Mouse (Mus musculus) ES-E14 (cell line): ENCODE results near the gene Nudt13. TPM values are rescaled to one million over a fixed set of nuclear protein-coding genes. Genes with fewer than 3 reads are reported as not detected.

Experiments used
- DNase-seq: peaks from one replicate; pipeline ENCODE4 v3.0.0-alpha.2; 2013; ENCODE audit warnings: low read depth, low spot score
- H3K27ac ChIP-seq: 2 replicates; pipeline ENCODE4 v1.5.1; 2012; ENCODE audit warnings: low read depth, mild to moderate bottlenecking, low read length, moderate library complexity, mixed read lengths; ENCODE audit not compliant: poor library complexity, insufficient read depth, severe bottlenecking
- H3K36me3 ChIP-seq: 2 replicates; pipeline ENCODE4 v1.6.1; 2012; ENCODE audit warnings: mild to moderate bottlenecking, low read length, moderate library complexity, mixed read lengths; ENCODE audit not compliant: control insufficient read depth, poor library complexity, insufficient read depth, severe bottlenecking
- H3K4me1 ChIP-seq, 2 experiments: fragments of 150-350 bp in 1 of 2; sonication (generic) in 1 of 2; 2 replicates each; pipeline ENCODE4 v1.6.1; 2012; ENCODE audit warnings: low read length in 2 of 2, mild to moderate bottlenecking in 1 of 2, mixed read lengths in 1 of 2; ENCODE audit not compliant: control insufficient read depth in 2 of 2, insufficient read depth in 2 of 2, poor library complexity in 1 of 2
- H3K4me3 ChIP-seq, 2 experiments: fragments of 150-350 bp in 1 of 2; sonication (generic) in 1 of 2; 2 replicates each; pipeline ENCODE4 v1.5.1; 2012; ENCODE audit warnings: low read length in 2 of 2, low read depth in 1 of 2, mild to moderate bottlenecking in 1 of 2, mixed read lengths in 1 of 2; ENCODE audit not compliant: insufficient read depth in 1 of 2, poor library complexity in 1 of 2, severe bottlenecking in 1 of 2
- H3K9ac ChIP-seq: 2 replicates; pipeline ENCODE4 v1.6.1; 2012; ENCODE audit warnings: low read depth, mild to moderate bottlenecking, low read length, mixed read lengths; ENCODE audit not compliant: poor library complexity, insufficient read depth, severe bottlenecking
- H3K9me3 ChIP-seq: fragments of 150-350 bp; sonication (generic); 2 replicates; pipeline ENCODE4 v1.6.1; 2012; ENCODE audit warnings: low read depth, mild to moderate bottlenecking, low read length; ENCODE audit not compliant: control insufficient read depth, insufficient read depth
- CHD2 ChIP-seq: IDR thresholded peaks from 2 replicates; pipeline ENCODE4 v1.6.1; 2014; ENCODE audit warnings: mild to moderate bottlenecking, low read depth, low read length, inconsistent platforms
- HCFC1 ChIP-seq: IDR thresholded peaks from 2 replicates; pipeline ENCODE4 v1.6.1; 2012; ENCODE audit warnings: low read length, inconsistent platforms, borderline replicate concordance; ENCODE audit not compliant: insufficient read depth
- MAFK ChIP-seq: IDR thresholded peaks from 2 replicates; pipeline ENCODE4 v1.6.1; 2014; ENCODE audit warnings: mild to moderate bottlenecking, low read depth, low read length, inconsistent platforms; ENCODE audit not compliant: insufficient read depth
- ZC3H11A ChIP-seq: IDR thresholded peaks from 2 replicates; pipeline ENCODE4 v1.6.1; 2012; ENCODE audit warnings: low read depth, mild to moderate bottlenecking, inconsistent platforms, low read length, borderline replicate concordance
- ZNF384 ChIP-seq: IDR thresholded peaks from 2 replicates; pipeline ENCODE4 v1.6.1; 2012; ENCODE audit warnings: low read depth, low read length, inconsistent platforms
- in situ Hi-C, 2 experiments: fragments of 600-800 bp; cut with MboI; formaldehyde crosslinking; loops; one replicate each; pipeline ENCODE4 v1.15.1; 2025; ENCODE audit warnings: low sequenced_read_pairs in 2 of 2, inconsistent platforms in 1 of 2; ENCODE audit not compliant: unreplicated experiment in 2 of 2
- total RNA-seq: library from RNA; depleted of rRNA; stranded (reverse); fragments of 300-350 nt; gene quantifications from 2 replicates; pipeline ENCODE4 v1.2.3, GENCODE M21; 2012

The Nudt13 gene
- total RNA-seq, 1 experiment: 9.4 TPM

- in situ Hi-C loops: no loop called here
- no peak for TF ChIP-seq HCFC1
- TF ChIP-seq MAFK: no peak
- no peak for TF ChIP-seq ZNF384
- no peak for TF ChIP-seq CHD2
- TF ChIP-seq ZC3H11A: no peak
- H3K4me3 ChIP-seq: no peak overlapping the region
- DNase-seq: no peak
- no peak overlapping the region for H3K27ac ChIP-seq
- no peaks in the 10 kb centered on the region for H3K4me1 ChIP-seq
- H3K36me3 ChIP-seq: peaks cover 14% of the 10 kb centered on the region
- H3K9ac ChIP-seq: no peak overlapping the region
- no peaks in the 10 kb centered on the region; the same call in 1 of the 2 replicates for H3K9me3 ChIP-seq
Observed at GRCm38 (mm10) chr14:20340866-20341265, 46.4 kb downstream of the Nudt13 start.

GRCm38 (mm10) chr14:20345885-20346284 lies 51.4 kb downstream of the Nudt13 start:
- Histone ChIP-seq H3K9ac (no peak overlapping the region), H3K4me3 (no peak overlapping the region), H3K4me1 (no peaks in the 10 kb centered on the region), H3K9me3 (no peaks in the 10 kb centered on the region; the same call in 1 of the 2 replicates), H3K27ac (no peak overlapping the region), H3K36me3 (peaks cover 2% of the 10 kb centered on the region)
- no peak for TF ChIP-seq ZNF384
- no peak for TF ChIP-seq HCFC1
- TF ChIP-seq CHD2: no peak
- TF ChIP-seq ZC3H11A: no peak
- no peak for TF ChIP-seq MAFK
- in situ Hi-C loops: no loop called here
- no peak for DNase-seq

DNA sequence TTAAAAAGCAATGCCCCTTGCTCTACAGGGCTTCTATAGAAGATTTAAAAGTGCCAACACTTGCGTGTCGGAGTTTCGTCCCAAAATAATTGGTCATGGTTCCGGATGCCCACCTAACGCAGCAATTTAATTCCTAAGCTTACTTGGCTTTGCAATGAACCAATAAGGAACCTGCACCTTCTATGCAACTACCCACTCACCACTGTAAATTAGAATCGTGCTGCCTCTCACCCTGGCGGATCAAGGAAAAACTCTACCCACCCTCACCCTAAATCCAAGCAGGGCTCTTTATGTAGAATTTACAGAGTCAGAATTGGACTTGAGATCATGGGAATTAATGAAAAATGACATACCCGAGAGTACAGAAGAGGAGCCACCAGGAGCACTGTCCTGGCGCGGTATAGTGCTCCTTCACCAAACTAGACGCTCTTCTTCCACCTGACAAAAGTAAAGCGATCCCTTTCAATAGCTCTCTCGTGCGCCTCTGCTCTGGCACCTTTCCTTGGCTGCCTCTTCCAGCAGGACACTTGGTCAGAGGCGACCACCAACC lies 53.0 kb downstream of the Nudt13 start:
- Histone ChIP-seq H3K27ac (peak overlapping the region; percentile 81), H3K36me3 (peaks cover 4% of the 10 kb centered on the region), H3K9me3 (no peaks in the 10 kb centered on the region; the same call in 1 of the 2 replicates), H3K4me3 (peak overlapping the region; percentile 85 to 97), H3K4me1 (no peaks in the 10 kb centered on the region), H3K9ac (peak overlapping the region; percentile 99)
- no peak for TF ChIP-seq CHD2
- TF ChIP-seq ZNF384: no peak
- no peak for TF ChIP-seq HCFC1
- no peak for TF ChIP-seq MAFK
- TF ChIP-seq ZC3H11A: no peak
- in situ Hi-C loops: no loop called here
- no peak for DNase-seq

DNA sequence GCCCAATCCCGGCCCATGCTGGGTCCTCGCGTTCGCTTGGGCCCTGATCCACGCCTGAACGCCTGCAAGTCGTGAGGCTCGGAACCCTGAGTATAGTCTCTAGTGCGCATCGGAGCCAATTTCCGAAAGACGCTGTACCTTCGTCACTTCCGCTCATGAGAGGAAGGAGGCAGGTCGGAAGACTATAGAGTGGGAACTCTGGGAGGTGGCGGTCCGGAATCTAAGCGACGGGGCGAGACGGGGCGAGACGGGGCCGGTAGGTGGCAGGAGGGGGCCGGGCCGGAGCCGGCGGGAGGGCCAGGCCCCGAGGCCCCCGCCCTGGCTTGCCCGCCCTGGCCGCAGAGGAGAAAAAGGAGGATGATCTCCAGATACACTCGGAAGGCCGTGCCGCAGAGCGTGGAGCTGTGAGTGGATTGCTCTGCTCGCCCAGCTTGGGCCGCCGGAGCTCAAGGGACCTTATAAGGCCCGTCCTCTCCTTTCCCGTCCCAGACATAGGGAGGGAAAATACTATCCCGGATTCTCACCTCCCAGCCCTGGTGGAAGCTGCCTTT lies 53.6 kb downstream of the Nudt13 start, which contains the start of the genes Ecd and Fam149b:
Gene Ecd (minus strand): TSS at position 131 of the 551 bp plus-strand sequence.
Gene Fam149b (plus strand): TSS at position 172 of the 551 bp plus-strand sequence.
- Histone ChIP-seq H3K27ac (peak within 1 kb of the TSS; percentile 93), H3K4me3 (peak within 1 kb of the TSS; percentile 85 to 97), H3K4me1 (peaks cover 0 to 3% of the 10 kb centered on the region in 2 experiments; a peak in 1 of 4 replicates), H3K9ac (peak within 1 kb of the TSS; percentile 99), H3K9me3 (no peaks in the 10 kb centered on the region; the same call in 1 of the 2 replicates), H3K36me3 (peaks cover 8% of the 10 kb centered on the region)
- DNase-seq: peak; percentile 97
- TF ChIP-seq MAFK (no peak), ZC3H11A (0 out of 2 replicates have a peak, but pooled peaks have one; percentile 3), CHD2 (peak; percentile 65; the same call in 1 of the 2 replicates), HCFC1 (peak; percentile 89)
- in situ Hi-C loops: no loop called here
